Mouse (Mus musculus) T-helper 2 cell (primary cell): ENCODE results near the gene Gm5089.
"Not testable (repeated sequence)": the region's sequence is repeated elsewhere in the genome, so short reads cannot be mapped to it uniquely, and the experiment has no call there.

Experiments
- in situ Hi-C: fragments of 300-600 bp; cut with MboI, MseI; formaldehyde crosslinking; loops from one replicate; pipeline ENCODE4 v1.15.1; 2025; ENCODE audit warnings: high pct_unique_total_duplicates

Gm5089 gene

DNA sequence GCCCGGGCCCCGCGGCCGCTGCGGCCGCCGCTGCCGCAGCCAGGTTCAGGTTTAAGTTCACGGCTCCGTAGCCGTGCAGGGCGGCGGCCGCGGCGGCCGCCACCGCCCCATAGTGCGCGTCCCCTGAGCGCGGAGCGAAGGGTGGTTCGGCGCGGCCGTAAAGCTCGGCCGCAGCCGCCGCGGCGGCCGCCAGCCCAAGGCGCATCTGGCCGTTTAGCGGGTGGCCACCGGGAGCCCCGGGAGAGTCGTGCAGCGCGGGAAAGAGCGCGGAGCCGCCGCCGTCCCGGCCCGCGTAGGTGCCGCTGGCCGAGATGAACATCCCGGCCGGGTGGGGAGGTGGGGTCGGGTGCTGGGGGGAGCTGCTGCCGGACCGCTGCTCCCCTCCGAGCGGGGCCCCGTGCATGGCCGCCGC is 13.4 kb upstream of the Gm5089 start:
- in situ Hi-C loops = no loop called here

- in situ Hi-C loops = not testable (repeated sequence)
Measured at GRCm38 (mm10) chr14:122463734-122464341, 12.9 kb upstream of the Gm5089 start.

GRCm38 (mm10) chr14:122463080-122463691 is 12.3 kb upstream of the Gm5089 start:
- in situ Hi-C loops = no loop called here

GRCm38 (mm10) chr14:122462689-122463079 is 11.8 kb upstream of the Gm5089 start:
- in situ Hi-C loops = no loop called here

GRCm38 (mm10) chr14:122461966-122462365 is 11.1 kb upstream of the Gm5089 start:
- in situ Hi-C loops = no loop called here

DNA sequence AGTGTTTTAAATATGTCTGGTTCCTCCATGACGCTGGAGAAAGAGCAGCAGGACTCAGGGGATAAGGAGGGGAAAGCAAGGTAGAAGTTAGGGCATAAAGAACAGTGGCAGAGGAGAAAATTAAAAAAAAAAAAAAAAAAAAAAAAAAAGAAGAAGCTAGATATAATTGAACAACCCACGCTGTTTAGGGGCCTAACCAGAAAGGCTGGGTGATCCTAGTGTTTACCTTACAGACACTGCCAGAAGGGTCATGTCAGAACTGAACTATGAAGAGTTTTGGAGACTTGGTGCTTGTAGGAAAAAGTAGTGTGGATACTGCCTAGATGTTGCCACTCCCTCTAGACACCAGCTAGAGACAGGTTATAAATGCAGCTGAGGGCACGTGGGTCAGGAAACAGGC is 10.6 kb upstream of the Gm5089 start:
- in situ Hi-C loops = no loop called here

- in situ Hi-C loops = no loop called here
Measured at GRCm38 (mm10) chr14:122460226-122460625, 9.3 kb upstream of the Gm5089 start.

GRCm38 (mm10) chr14:122459776-122460175 is 8.9 kb upstream of the Gm5089 start:
- in situ Hi-C loops = no loop called here

DNA sequence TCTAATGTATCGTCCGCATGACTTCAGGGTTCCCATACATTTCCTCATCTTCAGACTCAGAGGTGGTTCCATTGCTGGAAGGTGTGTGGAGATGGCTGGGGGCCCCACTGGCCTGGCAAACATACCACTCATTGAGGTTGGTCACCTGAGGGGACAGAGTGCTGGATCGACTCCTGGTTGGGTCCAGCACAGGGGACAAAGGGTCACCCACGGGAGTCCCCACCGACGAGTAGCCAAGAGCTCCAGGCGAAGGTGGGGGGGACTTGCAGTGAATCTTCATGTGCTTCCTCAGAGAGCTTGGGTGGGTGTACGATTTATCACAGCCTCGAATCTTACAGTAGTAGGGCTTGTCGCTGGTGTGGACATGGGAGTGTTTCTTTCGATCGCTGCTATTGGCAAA is 8.4 kb upstream of the Gm5089 start:
- in situ Hi-C loops = not testable (repeated sequence)

DNA sequence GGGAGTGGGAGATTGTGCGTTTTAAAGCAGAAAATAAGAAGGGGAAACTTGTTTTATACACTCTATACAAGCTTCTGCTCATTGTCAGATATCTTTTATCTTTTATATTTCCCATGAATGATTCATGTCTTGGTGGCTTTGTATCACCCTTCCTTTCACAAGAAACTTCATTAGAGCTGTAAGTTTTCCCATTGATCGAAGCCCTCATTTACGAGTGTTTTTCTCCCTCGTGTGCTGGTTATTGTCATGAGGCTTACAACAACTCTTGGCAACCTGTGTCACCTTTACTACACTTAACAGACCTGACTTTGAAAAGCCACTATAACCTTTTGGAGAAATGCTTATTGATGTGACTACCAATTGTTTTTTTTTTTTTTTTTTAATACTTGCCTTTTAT is 4.6 kb upstream of the Gm5089 start:
- in situ Hi-C loops = no loop called here

DNA sequence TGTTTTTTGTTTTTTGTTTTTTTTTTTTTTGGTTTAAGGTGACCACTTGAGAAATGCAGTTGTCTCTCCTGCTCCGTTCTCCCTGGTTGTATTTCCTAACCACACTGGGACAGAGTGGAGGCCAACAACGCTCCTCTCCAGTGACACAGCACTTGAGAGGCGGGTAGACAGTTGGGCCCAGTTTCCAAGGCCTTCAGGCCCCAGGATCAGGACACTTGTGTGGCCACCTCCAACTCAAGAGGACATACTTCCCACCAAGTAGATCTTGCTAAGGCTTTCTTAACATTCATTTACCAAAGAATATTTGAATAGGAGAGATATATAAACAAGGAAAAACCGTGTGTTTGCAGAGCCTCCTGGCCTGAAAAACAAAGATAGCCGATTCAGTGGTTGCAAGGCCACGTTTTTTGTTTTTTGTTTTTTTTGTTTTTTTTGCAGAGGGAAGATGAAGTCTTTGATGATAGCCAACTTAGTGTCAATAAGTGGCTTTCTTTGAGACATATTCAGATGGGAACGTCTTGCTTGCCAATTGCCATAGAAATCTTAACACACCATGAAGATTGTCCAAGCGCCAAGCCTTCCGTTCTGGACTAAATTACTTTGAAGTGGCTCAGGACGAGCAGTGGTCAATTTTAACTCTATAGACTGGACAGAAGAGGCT is 4.1 kb upstream of the Gm5089 start:
- in situ Hi-C loops = no loop called here

DNA sequence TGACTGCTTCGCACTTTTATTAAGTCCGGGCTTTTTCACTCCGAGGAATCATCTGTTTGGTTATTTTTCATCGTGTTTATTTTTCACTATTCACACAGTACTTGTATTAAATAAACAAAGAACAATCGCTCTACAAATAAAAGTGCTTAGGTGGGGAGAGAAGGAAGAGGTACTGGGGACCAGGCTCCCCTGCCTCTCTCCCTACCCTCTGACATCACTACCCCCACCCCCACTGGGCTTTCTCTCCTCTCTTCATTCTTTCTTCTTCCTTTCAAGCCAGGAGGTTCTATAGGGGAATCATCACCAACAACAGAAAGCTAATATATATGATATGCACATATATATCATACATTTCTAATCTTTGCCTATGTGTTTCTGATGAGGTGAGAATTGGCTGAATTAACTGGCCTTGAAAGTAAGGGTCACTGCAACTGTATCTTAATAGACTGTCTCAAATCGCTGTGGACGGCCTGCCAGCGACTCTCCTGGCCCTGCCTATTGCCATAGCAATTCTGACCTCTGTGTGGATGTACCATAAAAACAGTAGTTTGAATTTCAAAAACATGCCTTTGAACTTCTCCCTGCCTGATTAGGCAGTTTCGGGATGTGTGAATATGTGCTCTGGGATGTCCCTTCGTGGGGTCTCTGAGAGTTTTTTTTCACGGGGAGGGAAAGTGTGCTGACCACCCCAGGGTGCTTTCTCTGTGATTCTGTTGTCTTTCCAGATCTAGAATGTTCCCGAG is 3.3 kb upstream of the Gm5089 start:
- in situ Hi-C loops = no loop called here

GRCm38 (mm10) chr14:122453388-122453995 is 2.6 kb upstream of the Gm5089 start:
- in situ Hi-C loops = no loop called here

DNA sequence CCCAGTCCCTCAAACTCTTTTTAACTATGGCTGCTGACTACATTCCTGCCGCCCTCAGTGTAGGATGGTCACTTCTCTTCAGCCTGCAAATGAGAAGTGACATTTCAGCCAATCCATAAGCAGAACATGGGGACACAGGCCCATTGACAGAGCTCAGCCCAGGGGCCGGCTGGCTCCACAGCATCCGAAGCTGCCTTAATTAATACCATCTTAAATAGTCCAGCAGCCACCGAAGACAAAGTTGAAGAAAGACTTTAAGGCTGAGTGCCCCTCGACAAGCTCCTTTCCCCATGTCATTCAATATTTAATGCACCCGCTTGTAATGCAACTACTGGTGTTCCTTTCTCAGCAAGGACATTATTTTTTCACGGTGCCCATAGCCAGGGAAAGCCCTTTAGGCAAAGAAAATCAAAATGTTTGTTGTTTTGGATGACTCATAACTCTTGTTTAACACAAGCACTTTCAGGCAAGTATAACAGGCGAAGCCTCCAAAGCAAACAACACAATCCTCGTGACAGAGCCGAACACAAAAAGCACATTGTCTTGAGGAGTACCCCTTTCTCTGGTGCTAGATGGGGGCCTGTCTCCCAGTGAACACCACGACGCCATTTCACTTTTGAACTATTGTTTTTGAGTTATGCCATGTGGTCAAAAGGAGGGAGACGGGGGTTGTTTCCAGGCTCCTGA is 1.9 kb upstream of the Gm5089 start:
- in situ Hi-C loops = no loop called here

DNA sequence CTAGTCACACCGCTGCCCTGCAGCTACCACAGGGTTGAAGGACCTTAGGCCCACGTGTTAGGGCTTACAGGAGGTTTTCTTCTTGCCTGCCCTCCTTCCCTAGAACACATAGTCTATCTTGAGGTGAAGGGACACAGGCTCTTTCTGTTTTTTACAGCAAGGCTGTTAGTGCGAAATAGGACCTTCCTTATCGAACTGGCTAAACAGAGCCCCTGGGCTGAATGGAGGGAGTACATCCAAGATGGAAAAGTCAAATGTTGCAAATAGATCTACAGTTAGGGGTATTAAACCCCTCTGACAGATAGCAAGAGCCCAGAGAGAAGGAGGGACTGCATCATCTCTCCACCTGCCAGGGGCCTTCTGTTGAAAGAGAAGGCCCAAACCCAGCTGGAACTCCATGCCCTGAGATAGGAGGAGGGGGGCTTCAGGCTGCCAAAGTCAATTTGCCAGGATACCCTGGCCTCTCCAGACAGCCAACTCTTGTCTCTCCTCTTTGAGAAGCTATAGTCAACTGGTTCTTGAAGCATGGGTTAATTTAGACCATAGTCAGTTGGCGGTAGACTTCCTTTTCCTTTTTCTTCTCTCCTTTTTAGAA is 733 bp upstream of the Gm5089 start:
- in situ Hi-C loops = no loop called here

- in situ Hi-C loops = no loop called here
Measured at GRCm38 (mm10) chr14:122449601-122450495, 1.1 kb downstream of the Gm5089 start.

- in situ Hi-C loops = no loop called here
Measured at GRCm38 (mm10) chr14:122436850-122437249, 14.1 kb downstream of the Gm5089 start.

DNA sequence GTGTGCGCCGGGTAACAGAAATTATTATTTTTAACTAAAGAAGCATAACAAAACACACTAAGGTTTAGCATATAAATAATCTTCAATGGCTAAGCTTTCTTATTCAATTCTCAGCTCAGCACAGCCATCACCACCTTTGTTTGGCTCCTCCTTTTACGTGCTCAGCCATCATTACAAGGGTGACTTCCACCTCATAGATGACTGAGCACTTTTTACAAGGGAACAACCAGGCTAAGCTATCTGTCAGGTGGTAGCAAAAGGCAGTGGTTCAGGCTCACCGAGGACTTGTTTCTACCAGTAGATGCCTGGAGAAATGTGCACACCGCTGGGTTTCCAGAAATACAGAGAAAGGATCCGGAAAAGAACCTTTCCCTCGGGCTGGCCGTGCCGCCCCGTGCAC is 16.9 kb downstream of the Gm5089 start:
- in situ Hi-C loops = no loop called here

GRCm38 (mm10) chr14:122432558-122432957 is 18.4 kb downstream of the Gm5089 start:
- in situ Hi-C loops = no loop called here

DNA sequence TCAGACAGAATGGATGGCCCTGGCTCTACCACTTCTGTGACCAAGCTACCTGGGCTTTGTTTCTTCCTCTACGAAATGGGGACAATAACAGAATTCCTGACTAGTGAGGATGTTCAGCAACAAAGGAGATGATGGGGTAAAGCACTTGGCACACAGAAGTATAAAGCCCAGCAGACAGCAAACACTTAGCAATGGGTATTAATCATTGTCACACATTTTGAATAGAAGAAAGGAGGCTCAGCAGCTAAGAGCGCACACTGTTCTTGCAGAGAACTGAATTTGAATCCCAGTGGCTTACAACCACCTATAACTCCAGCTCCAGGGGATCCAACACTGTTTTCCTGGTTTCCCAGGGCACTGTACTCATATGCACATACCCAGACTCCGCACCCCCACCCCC is 23.3 kb downstream of the Gm5089 start:
- in situ Hi-C loops = no loop called here
